Mouse (Mus musculus): ENCODE measurements around the gene Psmd9. TPM values are rescaled to one million over a fixed set of nuclear protein-coding genes. Genes with fewer than 3 reads are reported as not detected.

The Psmd9 gene
- total RNA-seq, 2 experiments from 2014 or later, result 31.4 to 39.8 TPM

GRCm38 (mm10) chr5:123137044-123137909 lies 31.9 kb upstream of the Psmd9 start:
- peak; percentile 58 to 73 for DNase-seq (ENCODE audit: low spot score in 2 of 2)

- no peak for DNase-seq (ENCODE audit: low spot score in 2 of 2)
These were observed 31.3 kb upstream of the Psmd9 start for GRCm38 (mm10) chr5:123137910-123138229.

DNA sequence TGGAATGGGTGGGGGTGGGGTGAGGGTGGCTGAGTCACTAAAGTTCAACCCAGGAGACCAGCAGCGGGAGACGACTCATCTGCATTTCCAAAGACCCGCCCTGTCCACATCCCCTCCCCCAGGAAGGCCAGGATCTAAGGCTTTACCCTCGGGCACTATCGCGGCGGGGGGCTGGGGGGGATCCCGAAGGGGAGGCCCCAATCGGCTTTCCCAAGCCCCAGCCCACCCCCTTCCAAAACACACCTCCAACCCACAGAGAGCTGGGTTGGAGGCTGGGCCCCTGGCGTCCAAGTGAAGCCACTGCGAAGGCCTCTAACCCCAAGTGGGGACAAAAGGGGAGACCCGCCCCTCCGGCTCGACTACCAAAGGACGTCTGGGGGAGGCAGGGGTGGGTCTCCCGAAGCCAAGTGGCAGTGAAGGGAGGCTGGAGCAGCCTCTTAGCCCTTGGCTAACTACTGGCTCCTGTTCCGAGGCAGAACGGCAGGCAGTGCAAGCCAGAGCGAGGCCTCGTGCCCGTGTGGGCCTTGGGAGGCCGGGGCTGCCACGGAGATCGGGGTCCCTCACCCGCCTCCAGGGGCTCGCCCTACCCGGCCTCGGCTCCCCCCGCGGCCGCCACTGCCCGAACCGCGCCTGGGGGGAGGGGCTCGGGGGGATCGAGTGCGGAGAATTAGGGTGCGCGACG lies 30.8 kb upstream of the Psmd9 start:
- DNase-seq (ENCODE audit: low spot score in 2 of 2), result peak; percentile 67 to 69

- peak; percentile 79 to 83 for DNase-seq (ENCODE audit: low spot score in 2 of 2)
These were observed 30.1 kb upstream of the Psmd9 start for GRCm38 (mm10) chr5:123138953-123139721.

- DNase-seq (ENCODE audit: low spot score in 2 of 2), result peak in 1 of 2 experiments; percentile 32
These were observed 29.2 kb upstream of the Psmd9 start for GRCm38 (mm10) chr5:123139722-123140627.

DNA sequence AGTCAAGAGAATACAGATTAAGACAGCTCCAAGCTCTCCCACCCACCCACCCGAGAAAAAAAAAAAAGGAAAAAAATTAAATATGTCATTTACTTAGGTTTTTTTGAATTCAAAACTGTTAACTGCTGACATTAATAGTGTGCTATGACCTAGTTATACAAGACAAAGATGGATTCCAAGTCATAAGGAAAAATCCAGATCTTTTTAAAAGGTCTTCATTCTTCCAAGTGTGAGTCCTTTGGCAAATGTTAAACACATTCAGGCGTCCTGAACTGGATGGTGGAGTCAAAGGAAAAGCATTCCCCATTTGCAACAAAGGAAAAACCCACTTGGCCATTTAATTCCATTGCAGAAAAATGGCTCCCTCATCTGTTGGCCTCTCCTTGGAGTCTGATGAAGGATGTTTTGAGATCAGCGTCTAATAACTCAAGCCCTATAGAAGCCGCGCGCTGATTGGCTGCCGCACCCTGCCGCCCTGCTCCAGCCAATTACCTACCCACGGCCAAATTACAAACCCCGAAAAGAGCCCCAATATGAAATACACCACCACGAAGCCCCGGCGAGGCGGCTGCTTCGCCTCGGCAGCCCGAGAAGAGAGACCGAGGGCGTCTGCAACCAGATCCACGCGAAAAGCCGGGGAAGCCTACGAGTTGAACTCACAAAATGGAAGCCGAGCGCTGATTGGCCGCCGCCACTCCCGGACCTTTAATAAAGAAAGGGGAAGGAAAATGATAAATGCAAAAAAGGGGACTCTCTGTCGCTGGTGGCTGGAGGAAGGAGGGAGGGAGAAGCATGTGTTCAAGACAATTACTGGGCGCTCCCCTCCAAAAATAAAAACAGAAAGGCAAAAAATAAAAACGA lies 28.3 kb upstream of the Psmd9 start:
- DNase-seq (ENCODE audit: low spot score in 2 of 2), result peak; percentile 85 to 91

DNA sequence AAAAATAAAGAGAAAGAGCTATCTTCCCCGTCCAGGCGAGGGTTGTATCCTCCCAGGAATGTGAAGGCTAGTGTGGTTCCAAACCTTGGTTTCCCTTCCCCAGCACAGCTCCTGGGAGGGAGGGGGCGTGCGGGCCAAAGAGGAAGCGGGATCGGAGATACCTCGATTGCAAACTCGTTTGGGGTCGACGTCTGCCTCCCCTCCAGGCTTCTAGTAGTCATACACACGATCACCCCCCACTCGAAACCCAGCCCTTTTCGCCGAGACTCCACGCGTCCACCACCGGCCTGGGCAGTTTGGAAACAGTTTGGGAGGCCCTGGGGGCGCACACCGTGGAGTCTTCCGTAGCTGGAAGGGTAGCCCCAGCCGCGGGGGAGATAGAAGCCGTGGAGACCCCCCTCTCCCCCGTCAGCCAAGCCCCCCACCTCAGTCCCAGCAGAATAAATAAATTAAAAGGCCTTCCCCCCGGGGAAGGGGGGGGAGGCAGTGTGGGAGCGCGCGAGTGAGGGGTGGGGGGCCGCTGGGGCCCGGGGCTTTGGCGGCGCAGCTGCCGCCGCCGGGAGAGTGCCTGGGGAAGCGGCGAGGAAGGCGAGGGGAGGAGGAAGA lies 27.6 kb upstream of the Psmd9 start:
- DNase-seq (ENCODE audit: low spot score in 2 of 2), result peak; percentile 68

DNA sequence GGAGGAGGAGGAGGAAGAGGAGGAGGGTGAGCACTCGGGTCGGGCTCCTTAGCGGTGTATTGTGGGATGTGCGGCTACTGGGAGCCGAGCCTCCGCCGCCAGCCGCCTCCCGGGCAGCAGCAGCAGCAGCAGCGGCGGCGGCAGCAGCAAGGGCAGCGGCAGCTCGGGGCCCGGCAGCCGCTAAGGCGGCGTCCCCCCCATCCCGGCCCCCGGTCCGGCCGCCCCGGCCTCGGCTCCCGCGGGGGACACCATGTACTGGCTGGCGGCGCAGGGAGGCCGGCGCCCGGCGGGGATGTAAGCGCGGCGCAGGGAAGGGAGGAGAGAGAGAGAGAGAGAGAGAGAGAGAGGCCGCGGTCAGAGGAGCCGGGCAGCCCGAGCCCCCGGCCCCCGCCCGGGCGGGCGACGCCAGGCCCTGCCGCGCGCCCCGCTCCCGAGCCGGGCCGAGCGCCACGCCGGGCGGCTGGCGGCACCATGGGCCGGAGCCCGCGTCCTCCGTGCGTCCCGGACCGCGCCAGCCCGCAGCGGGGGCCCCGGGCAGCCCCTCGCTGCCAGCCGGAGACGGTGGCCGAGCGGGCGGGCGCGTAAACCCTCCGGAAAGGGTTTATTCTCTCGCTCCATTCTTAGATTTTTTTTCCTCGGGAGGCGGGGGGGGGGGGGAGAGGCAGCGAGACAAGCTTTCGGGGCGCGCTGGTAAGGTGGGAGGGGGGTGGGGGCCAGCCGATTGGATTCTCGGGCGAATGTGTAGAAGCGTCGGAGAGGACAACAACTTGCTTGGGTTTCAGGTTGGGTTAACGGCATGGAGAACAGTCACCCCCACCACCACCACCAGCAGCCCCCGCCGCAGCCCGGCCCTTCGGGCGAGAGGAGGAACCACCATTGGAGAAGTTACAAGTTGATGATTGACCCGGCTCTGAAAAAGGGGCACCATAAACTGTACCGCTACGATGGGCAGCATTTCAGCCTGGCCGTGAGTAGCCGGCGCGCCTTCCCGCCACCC lies 26.8 kb upstream of the Psmd9 start, which contains the start of gene Setd1b:
Gene Setd1b, plus strand, starts transcription at position 33 of the 997 bp plus-strand sequence.
- DNase-seq (ENCODE audit: low spot score in 2 of 2), result peak; percentile 48 to 58

DNA sequence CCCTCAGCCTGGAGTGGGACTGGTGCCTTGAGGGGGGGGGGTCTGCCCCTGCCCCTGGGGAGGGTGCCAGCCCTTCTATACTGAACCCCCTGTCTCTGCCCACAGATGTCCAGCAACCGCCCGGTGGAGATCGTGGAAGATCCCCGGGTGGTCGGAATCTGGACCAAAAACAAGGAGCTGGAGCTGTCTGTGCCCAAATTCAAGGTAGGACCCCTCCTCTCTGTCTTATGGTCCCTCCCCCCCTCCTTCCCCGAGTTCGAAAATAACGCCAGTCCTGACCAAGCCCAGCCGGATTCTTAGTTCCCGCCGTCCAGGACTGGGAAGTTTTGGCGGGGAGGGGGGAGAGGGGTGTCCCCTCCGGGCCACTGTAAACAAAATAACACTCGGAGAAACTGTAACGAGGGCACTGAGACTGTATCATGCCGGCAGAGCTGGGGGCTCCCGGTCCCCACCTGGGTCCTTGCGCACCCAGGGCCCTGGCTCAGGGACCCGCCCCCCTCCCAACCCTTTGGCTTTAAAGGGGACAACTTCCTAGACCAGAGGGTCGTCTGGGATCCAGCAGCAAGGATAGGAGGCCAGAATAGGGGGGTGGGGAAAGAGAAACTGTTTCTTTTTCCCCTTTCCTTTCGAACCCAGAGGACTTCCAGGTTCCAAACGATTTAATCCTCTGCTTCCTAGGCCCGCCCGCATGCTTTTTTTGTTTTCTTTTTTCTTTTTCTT lies 25.8 kb upstream of the Psmd9 start:
- DNase-seq (ENCODE audit: low spot score in 2 of 2), result peak in 1 of 2 experiments; percentile 55

DNA sequence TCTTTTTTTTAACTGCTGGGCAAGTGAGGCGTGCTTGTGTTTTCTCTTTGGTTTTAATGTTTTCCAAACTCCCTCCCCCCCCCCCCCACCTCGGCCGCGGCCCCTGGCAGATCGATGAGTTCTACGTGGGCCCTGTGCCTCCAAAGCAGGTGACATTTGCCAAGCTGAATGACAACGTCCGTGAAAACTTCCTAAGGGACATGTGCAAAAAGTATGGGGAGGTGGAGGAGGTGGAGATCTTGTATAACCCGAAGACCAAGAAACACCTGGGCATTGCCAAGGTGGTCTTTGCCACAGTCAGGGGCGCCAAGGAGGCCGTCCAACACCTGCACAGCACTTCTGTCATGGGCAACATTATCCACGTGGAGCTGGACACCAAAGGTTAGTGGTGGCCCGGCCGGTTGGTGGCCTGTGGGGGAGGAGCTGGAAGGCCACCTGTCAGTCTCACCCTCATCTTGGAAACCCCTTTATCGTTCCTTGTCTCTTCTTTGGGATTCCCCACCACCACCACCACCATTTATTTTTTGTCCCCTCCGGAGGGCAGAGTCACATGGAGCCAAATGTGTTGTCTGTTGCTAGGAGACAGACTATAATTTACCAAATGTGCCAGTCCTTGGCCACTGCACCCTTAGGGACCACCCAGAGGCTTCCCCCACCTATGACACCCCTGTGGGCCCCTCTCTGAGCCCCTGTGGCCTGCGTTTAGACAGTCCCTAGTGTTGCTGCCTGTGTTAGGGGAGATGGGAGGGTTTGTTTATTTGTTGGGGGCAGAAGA lies 25.1 kb upstream of the Psmd9 start:
- no peak for DNase-seq (ENCODE audit: low spot score in 2 of 2)

DNA sequence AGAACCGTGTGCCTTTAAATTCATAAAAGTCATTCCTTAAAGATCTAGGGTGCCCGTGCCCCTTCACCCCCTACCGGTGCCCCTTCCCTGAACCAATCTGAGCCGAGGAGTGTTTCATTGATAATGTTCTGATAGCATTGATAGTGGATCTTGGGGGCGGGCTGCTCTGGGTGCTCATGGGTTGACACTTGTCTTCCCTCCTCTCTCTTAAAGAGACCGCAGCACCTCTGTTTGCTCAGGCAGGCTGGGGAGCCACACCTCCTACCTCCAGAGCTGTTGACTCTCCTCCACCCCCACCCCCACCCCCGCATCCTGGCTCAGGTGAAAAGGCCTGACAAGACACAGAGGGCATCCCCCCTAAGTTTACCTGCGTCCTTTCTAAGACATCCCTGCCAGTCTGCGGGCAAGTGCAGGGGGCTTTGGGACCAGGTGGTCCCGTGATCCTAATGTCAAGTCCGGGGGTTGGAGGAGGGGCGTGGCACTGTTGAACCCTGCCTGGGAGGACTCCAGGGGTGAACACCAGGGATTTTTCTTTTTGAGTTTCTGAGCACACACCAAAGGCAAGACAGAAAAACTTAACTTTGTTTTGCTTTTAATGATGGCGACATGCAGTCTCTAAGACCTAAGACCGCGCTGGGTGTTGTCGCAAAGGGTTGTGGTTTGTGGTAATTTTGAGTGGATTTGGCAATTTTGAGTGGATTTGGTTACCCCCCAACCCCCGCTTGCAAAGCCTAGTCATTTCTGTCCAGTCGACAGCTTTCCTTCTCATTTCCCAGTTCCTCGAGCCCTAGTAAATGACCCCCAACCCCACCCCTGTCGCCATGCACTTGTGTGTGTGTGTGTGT lies 24.2 kb upstream of the Psmd9 start:
- no peak for DNase-seq (ENCODE audit: low spot score in 2 of 2)

GRCm38 (mm10) chr5:123146357-123146756 lies 22.9 kb upstream of the Psmd9 start:
- no peak for DNase-seq (ENCODE audit: low spot score in 2 of 2)

DNA sequence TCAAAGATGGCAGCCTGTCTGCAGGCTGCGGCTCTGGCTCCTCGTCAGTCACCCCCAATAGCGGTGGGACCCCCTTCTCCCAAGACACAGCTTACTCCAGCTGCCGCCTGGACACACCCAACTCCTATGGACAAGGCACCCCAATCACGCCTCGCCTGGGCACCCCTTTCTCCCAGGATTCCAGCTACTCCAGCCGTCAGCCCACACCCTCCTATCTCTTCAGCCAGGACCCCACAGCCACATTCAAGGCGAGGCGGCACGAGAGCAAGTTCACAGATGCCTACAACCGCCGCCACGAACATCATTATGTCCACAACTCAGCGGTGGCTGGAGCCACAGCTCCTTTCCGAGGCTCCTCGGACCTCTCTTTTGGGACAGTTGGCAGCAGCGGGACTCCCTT lies 21.6 kb upstream of the Psmd9 start:
- no peak for DNase-seq (ENCODE audit: low spot score in 2 of 2)

GRCm38 (mm10) chr5:123148073-123148722 lies 21.0 kb upstream of the Psmd9 start:
- no peak for DNase-seq (ENCODE audit: low spot score in 2 of 2)

All from layer of hippocampus, postnatal 10 days (tissue).